Mouse (Mus musculus) gastrocnemius, adult 2 months (tissue): ENCODE data around the gene Dbndd2. TPM values are rescaled to one million over a fixed set of nuclear protein-coding genes. Genes with fewer than 3 reads are reported as not detected.

Experiments used
- DNase-seq: peaks from one replicate; pipeline ENCODE4 v3.0.0; 2022
- H3K27ac ChIP-seq: fragments of 200-600 bp; 2 replicates; pipeline ENCODE4 v1.8.1; 2022; ENCODE audit warnings: mild to moderate bottlenecking
- H3K4me3 ChIP-seq: fragments of 200-600 bp; 2 replicates; pipeline ENCODE4 v1.8.1; 2022; ENCODE audit warnings: mild to moderate bottlenecking, moderate library complexity
- CTCF ChIP-seq: fragments of 200-600 bp; IDR thresholded peaks from 2 replicates; pipeline ENCODE4 v1.8.1; 2022; ENCODE audit warnings: antibody characterized with exemption, mild to moderate bottlenecking, moderate library complexity
- intact Hi-C: fragments of 180-260 bp; cut with DNase I; formaldehyde crosslinking; loops from one replicate; pipeline ENCODE4 v1.15.1; 2025
- long read RNA-seq, 2 experiments: library from polyadenylated mRNA; stranded (forward); transcript quantifications; one replicate each; pipeline ENCODE4 v2.0.0; 2021
- total RNA-seq, 2 experiments: library from RNA; stranded (reverse); gene quantifications; 2 replicates each; pipeline ENCODE4 v1.2.3; 2021

The Dbndd2 gene
- 10 to 100 TPM; 12.9 to 25.5 TPM for total RNA-seq
- long read RNA-seq, experiment 1, transcript Dbndd2-202 (4 exons, 1,658 nt), result major isoform, 28 of 31 reads
- long read RNA-seq, experiment 1, partial matches to known transcripts, result 0 of 31 reads
- long read RNA-seq, experiment 1, other reads (novel, unspliced or antisense), result 1 of 31 reads
- long read RNA-seq, experiment 2, transcript Dbndd2-202 (4 exons, 1,658 nt), result major isoform, 16 of 19 reads
- long read RNA-seq, experiment 2, partial matches to known transcripts, result 0 of 19 reads
- long read RNA-seq, experiment 2, other reads (novel, unspliced or antisense), result 0 of 19 reads

DNA sequence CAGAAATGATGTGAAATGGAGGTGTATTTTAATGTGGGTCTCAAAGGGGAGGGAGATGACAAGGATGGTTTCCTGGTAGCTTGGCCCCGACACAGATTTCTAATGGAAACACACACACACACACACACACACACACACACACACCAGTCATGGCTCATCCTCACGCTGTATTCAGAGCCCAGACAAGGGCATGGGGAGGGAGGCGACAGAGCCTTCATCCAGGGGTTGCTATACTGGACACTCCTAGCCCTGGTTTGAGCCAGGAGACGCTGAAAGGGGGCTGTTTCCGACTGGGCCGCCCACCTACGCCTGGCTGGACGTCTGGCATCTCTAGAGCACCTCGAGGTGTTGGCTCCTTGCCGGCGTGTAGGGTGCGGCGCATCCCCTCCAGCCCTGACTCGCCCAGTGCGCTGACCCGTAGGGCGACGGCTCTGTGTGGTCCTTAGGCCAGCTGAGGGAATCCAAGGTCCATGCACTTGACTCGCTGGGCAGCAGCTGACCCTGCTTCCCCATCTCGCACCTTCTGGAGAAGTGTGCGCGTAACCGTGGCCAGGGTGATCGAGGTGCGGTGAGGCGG is at the start of gene Dbndd2:
TSS of gene Dbndd2 (plus strand) at position 426 of the 577 bp plus-strand sequence.
- intact Hi-C loops, result no loop called here
- peak; percentile 72 for DNase-seq
- peak within 1 kb of the TSS; percentile 96 for H3K27ac ChIP-seq
- H3K4me3 ChIP-seq, result peak within 1 kb of the TSS; percentile 91
- no peak for TF ChIP-seq CTCF

DNA sequence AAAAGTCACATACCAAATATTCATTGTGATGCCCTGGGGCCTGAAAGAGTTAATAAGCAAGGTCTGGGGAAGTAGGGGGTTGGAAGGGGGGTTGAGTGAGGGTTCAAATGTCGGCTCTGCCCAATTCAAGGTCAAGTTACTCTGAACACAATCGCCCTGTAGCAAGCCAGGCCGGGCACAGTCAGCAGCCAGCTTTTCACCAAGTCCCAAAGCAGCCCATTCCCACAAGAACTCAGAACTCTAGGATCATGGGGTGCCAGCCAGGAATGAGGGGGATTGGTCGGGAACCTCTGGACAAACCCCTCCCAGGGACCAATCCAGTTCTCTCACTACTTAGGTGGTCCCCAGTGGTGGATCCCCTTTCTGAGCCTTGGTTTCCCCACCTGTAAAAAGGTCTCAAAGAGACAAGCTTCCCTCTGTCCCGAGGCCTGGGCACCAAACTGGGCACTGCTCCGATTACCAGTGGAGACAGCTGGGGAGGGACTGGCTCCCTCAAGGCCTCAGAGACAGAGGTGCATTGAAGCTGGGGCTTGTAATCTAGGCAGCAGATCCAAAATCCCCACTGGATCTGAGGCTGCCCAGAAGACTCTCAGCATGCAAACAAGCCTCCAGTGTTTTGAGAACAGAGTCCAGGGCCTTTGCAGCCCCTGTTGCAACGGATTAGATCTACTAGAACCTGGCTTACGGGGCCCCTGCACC is 49.5 kb upstream of the Dbndd2 start:
- H3K4me3 ChIP-seq, result peak overlapping the region; percentile 55
- intact Hi-C loops, result no loop called here
- DNase-seq, result peak; percentile 70
- TF ChIP-seq CTCF, result no peak
- peak overlapping the region; percentile 97 for H3K27ac ChIP-seq

DNA sequence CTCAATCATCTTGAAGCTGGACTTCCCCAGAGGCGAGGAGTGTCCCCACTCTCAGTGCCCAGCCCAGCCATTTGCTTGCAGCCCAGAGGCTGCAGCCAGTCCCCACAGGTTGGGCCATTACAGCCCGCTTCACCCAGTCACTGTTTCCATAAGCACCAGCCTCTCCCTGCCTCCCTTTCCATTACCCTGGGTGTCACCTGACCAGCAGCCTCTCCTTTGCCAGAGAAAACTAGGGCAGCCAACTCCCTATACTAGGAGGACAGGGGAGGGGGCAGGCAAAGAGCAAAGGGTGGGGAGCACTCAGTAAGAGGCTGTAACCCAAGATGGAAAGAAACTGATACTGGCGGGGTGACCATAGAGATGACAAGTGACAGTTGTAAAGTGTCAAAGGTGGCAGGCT is 48.9 kb upstream of the Dbndd2 start:
- H3K27ac ChIP-seq, result peak overlapping the region; percentile 97
- peak; percentile 81 for DNase-seq
- intact Hi-C loops, result no loop called here
- no peak for TF ChIP-seq CTCF
- H3K4me3 ChIP-seq, result peak overlapping the region; percentile 55

DNA sequence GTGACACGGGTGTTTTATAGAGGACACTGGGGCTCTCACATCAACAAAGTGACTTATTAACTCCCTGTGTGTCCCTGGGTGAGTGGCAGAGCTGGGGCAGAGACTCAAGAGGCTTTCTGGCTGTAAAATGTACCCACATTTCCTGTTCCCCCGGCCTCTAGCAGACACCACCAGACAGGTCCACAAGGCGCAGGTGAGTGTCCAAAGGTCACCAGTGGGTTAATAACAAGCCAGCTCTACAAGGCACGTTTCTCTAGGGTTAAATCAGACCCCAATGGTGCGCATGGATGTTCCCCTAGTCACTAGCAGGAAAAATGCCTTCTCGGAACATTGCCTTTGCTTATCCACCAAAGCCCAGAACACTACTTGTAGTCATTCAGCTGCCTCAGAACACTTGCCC is 48.2 kb upstream of the Dbndd2 start:
- no peak for TF ChIP-seq CTCF
- H3K27ac ChIP-seq, result peak overlapping the region; percentile 97
- DNase-seq, result no peak
- intact Hi-C loops, result no loop called here
- H3K4me3 ChIP-seq, result peak overlapping the region; percentile 55

DNA sequence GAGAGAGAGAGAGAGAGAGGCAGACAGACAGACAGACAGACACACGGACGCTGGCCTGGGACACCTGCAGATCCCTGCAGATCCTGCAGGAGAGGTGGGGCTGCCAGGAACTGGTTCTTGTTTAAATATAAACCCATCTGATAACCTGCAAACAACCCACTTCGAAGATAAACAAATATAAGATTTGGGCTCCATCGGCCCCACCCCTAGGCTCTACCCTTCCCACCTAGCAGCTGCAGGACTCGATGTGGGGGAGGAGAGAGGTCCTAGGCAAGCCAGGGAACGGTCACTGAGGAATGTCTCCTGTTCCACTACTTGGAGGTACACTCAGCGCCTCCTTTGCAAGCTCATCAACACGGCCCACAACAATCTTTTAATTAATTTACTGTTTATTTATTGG is 47.6 kb upstream of the Dbndd2 start:
- intact Hi-C loops, result no loop called here
- DNase-seq, result peak; percentile 42
- TF ChIP-seq CTCF, result no peak
- H3K4me3 ChIP-seq, result peak overlapping the region; percentile 52
- peak overlapping the region; percentile 97 for H3K27ac ChIP-seq

DNA sequence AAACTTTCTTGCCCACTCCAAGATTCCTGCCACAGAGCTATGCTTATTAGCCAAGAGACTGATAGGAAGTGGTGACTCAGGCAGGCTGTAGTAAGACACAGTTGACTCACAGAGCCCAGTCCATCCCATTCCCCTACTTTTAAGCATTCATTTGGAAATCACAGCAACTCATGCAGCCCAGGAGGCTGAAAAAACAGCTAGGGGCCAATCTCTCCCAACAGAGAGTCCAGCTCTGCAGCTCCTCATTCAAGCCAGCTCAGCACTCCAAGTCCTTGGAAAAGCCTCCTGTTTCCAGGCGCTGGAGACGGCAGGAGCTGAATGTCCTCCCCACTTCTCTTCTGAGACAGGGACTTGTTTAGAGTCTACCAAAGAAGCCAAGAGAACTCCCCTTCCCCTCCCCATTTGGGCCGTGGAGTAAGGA is 46.9 kb upstream of the Dbndd2 start:
- DNase-seq, result peak; percentile 49
- intact Hi-C loops, result no loop called here
- no peak for TF ChIP-seq CTCF
- Histone ChIP-seq H3K4me3 (peak overlapping the region; percentile 52), H3K27ac (peak overlapping the region; percentile 97)

DNA sequence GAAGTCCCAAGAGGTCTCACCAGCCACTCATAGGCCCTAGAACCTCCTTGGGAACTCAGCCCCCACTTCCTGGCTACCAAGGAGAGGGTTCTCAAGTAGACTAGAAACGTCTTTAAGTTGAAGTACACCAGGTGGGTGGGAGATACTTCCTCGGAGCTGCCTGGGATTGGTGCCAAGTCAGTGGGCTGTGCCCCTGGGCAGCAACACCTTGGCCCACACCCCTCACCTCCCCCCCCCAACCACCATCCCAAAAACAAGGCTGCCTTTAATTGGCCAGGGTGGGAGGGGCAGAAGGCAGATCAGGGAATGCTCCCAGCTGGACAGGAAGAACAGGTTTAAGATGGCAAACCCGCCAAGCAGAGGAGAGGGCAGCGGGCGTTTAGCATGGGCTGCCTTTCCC is 45.6 kb upstream of the Dbndd2 start:
- Histone ChIP-seq H3K27ac (peak overlapping the region; percentile 97), H3K4me3 (peak overlapping the region; percentile 86)
- DNase-seq, result no peak
- intact Hi-C loops, result loop anchor here (2.0 kb wide), 2 partner anchors 14 kb away; no protein-coding TSS in a partner anchor
- no peak for TF ChIP-seq CTCF

DNA sequence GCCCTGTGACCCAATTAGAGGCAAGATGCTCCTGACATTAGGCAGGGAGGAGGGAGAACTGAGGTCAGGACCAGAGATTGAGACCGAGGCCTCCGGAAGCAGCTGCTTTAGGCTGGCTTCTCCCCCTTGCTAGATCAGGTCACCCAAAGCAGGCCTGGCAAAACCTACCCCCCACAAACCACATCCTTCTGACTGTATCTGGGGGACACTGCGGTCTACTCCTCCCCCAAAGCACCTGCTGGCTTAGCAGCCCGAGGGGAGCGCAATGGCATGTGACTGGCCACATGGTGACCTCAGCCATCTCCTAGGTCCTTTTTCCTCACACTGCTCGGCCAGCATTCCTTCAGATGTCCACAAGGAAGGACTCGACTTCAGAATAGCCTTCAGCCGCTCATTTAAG is 44.8 kb upstream of the Dbndd2 start:
- TF ChIP-seq CTCF, result no peak
- peak; percentile 72 for DNase-seq
- intact Hi-C loops, result loop anchor here (2.0 kb wide), 2 partner anchors 14 kb away; no protein-coding TSS in a partner anchor
- Histone ChIP-seq H3K27ac (peak overlapping the region; percentile 97), H3K4me3 (peak overlapping the region; percentile 86)

DNA sequence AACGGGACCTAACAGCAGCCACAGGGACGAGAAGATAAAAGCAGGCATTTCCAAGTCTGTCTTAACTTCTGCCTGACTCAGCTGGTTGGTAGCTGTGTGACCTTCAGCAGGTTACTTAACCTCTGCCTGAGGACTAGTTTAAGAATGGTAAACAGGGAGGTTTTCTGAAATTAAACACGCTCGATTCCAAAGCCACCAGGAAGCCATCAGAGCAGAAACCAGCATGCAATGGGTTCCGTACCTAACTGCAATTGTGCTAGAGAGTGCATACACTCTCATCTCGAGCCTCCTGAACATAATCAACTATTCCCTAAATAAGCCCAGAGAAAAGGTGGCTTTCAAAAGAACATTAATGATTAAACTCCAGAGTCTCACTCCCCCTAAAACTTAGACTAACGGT is 44.2 kb upstream of the Dbndd2 start:
- no peak for DNase-seq
- intact Hi-C loops, result loop anchor here (2.0 kb wide), 2 partner anchors 13 to 15 kb away; no protein-coding TSS in a partner anchor
- TF ChIP-seq CTCF, result no peak
- Histone ChIP-seq H3K4me3 (peak overlapping the region; percentile 86), H3K27ac (peak overlapping the region; percentile 97)

DNA sequence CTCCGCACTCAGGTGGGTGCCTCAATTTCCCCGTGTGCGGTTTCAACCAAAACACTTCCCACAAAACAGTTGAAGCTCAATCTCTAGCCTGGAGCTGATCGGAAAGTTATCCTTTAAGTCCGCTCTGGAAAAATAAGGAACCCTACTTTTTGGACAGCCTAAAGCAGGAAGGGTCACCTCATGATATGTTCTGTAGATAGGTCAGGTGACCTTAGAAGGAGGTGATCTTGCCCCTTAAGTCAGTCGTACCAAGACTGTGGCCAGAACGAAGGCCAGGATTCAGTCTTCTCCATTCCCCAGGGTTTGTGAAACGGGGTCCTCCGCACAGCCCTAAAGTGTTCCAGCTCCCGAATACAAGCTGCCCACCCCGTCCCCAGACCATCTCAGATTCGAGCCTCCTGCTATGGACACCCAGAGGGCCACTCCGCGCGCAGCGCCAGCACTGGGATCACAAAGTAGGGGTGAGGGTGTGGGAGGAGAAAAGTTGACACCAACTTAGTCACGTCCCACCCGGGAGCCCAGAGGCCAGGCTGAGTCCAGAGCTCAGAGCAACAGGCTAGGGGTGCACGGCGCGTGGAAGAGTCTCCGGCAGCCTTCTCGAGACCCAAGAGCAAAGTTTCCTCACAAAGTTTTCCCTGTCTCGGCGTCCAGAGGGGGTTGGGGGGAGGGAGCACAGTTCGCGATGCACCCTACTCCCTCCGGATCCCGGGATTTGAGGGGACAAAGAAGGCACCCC is 43.4 kb upstream of the Dbndd2 start:
- peak; percentile 84 for DNase-seq
- H3K27ac ChIP-seq, result peak overlapping the region; percentile 97
- intact Hi-C loops, result no loop called here
- H3K4me3 ChIP-seq, result peak overlapping the region; percentile 86
- TF ChIP-seq CTCF, result no peak

DNA sequence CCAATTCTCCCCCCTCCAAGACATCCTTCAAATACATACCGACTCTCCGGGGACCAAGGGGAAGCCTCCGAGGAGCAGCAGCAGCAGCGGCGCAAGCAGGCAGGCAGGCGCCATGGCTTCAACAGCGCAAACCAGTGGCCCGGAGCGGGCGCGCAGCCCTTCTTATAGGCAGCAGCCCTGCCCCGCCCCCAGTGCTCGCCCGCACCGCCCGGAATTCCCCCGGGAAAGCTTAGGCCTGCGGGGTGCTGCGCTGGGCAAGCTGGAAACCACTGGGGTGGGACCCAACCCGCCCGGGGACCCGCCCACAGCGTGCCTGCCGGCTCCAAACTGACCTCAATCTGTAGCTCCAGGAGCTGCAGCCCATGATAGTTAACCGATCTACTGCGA is 42.9 kb upstream of the Dbndd2 start:
- intact Hi-C loops, result no loop called here
- TF ChIP-seq CTCF, result peak; percentile 36
- Histone ChIP-seq H3K27ac (peak overlapping the region; percentile 97), H3K4me3 (peak overlapping the region; percentile 86)
- DNase-seq, result peak; percentile 93

DNA sequence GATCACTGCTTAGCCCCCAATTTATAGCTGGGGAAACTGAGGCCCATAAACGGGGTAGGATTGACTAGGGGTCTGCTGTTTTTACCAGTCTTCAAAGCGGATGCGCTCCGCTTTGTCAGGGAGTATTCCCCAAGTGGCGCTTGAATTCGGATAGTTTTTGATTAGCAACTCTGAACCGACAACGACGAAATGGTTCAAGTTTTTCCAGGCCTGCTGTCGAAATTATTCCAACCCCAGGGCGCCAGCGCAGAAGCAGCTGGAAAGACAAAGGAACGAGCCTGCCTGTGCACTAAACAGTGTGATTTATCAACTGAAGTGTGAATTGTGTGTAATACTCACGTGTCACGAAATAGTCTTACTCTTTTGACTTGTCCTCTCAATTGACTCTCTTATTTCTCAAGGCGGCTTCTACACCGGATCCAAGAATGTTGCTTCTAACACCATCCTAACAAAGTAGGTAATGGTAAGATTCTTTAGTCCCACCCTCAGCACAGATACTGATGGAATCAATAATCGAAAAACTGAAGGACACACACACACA is 42.4 kb upstream of the Dbndd2 start, which contains the start of gene Sdc4:
TSS of gene Sdc4 (minus strand) at position 428 of the 541 bp plus-strand sequence.
- TF ChIP-seq CTCF, result no peak
- peak within 1 kb of the TSS; percentile 86 for H3K4me3 ChIP-seq
- intact Hi-C loops, result no loop called here
- H3K27ac ChIP-seq, result peak within 1 kb of the TSS; percentile 97
- peak; percentile 53 for DNase-seq
